Mouse (Mus musculus): ENCODE results near the gene Olfr68.
"Not testable (repeated sequence)": the region's sequence is repeated elsewhere in the genome, so short reads cannot be mapped to it uniquely, and the experiment has no call there.

Olfr68 gene

GRCm38 (mm10) chr7:103767687-103768086, 11.8 kb downstream of the Olfr68 start:
- DNase-seq (ENCODE audit: low spot score in 2 of 2) = not testable (repeated sequence)

DNA sequence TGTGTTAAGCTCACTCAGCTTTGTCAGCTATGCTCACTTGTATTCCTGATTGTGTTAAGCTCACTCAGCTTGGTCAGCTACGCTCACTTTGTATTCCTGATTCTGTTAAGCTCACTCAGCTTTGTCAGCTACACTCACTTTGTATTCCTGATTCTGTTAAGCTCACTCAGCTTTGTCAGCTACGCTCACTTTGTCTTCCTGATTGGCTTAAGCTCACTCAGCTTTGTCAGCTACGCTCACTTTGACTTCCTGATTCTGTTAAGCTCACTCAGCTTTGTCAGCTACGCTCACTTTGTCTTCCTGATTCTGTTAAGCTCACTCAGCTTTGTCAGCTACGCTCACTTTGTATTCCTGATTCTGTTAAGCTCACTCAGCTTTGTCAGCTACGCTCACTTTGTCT, 17.3 kb downstream of the Olfr68 start:
- DNase-seq (ENCODE audit: low spot score in 2 of 2) = not testable (repeated sequence)

DNA sequence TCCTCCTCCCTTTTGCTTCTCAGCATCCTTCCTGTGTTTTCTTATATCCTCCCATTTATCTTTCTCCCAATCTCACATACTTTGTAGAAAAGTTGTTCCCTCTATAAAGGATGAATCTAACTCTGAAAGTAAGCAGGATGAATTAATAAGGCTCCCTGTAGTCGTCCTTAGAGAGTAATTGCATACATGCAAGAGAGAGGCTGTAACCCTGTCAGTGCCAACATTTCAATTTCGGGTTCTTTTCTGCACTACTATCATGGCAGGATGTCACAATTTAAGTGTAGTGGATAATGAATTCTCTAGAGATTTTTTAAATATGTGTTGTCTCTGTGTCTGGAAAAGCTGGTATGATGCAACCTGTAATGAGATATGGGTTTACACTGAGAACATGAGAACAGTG, 22.3 kb downstream of the Olfr68 start, which contains the start of gene Olfr630:
Gene Olfr630 (minus strand): TSS at position 101 of the 400 bp plus-strand sequence.
- no peak for DNase-seq (ENCODE audit: low spot score in 2 of 2)

DNA sequence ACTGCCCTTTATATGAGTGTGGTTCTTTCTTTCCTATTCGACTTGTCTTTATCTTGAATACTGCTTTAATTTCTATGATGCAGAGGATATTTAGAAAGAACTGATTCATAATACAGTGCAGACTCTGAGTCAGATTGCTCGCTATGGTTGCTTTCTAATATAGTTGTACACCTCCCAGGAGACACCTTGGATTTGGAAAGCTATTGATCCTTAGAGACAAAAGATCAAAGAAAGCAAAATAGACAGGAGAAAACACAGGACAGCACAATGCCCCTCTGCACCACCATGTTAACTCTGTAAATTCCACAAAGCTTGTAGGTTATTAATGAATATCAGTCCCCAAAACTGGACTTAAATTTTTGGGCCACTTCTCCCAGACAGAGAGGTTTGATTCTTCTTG, 34.7 kb downstream of the Olfr68 start, which contains the start of gene Olfr629:
Gene Olfr629 (minus strand): TSS at position 101 of the 400 bp plus-strand sequence.
- no peak for DNase-seq (ENCODE audit: low spot score in 2 of 2)

- no peak for DNase-seq (ENCODE audit: low spot score in 2 of 2)
These were observed 49.4 kb downstream of the Olfr68 start, which contains the start of gene Olfr628 for GRCm38 (mm10) chr7:103730074-103730473. Gene Olfr628 (plus strand): TSS chr7:103730374.
